Mouse (Mus musculus): Measurements from ENCODE around the gene Crybg2. TPM values are rescaled to one million over a fixed set of nuclear protein-coding genes. Genes with fewer than 3 reads are reported as not detected.

The Crybg2 gene
- polyA plus RNA-seq, 1 experiment from 2014 or later: 0.89 TPM

GRCm38 (mm10) chr4:134098628-134099027, 38.0 kb downstream of the Crybg2 start:
- H3K36me3 ChIP-seq (ENCODE audit: control insufficient read depth, insufficient read depth, low read length): no peaks in the 10 kb centered on the region

GRCm38 (mm10) chr4:134100245-134100644, 39.6 kb downstream of the Crybg2 start:
- H3K27me3 ChIP-seq (ENCODE audit: control insufficient read depth, insufficient read depth, low read length): no peaks in the 10 kb centered on the region
- H3K36me3 ChIP-seq (ENCODE audit: control insufficient read depth, insufficient read depth, low read length): no peaks in the 10 kb centered on the region
- ATAC-seq (ENCODE audit: low FRiP score) (no peak), DNase-seq (ENCODE audit: low spot score, missing footprints) (no peak)
- no peak overlapping the region for H3K9ac ChIP-seq (ENCODE audit: low read length)
- H3K27ac ChIP-seq (ENCODE audit: low read depth, low read length): no peak overlapping the region
- no peak overlapping the region for H3K4me2 ChIP-seq
- no peaks in the 10 kb centered on the region for H3K9me3 ChIP-seq (ENCODE audit: control insufficient read depth, low read length)
- H3K4me1 ChIP-seq (ENCODE audit: control insufficient read depth, insufficient read depth, low read length): no peaks in the 10 kb centered on the region
- H3K4me3 ChIP-seq (ENCODE audit: low read depth, low read length): no peak overlapping the region
- 77% methylated on average over 4 of the region's 4 CpGs for WGBS

More at GRCm38 (mm10) chr4:134098628-134099027, 38.0 kb downstream of the Crybg2 start:
- Histone ChIP-seq H3K27me3 (ENCODE audit: control insufficient read depth, insufficient read depth, low read length) (no peaks in the 10 kb centered on the region), H3K9ac (ENCODE audit: low read length) (no peak overlapping the region), H3K27ac (ENCODE audit: low read depth, low read length) (no peak overlapping the region), H3K4me3 (ENCODE audit: low read depth, low read length) (no peak overlapping the region), H3K9me3 (ENCODE audit: control insufficient read depth, low read length) (no peaks in the 10 kb centered on the region), H3K4me1 (ENCODE audit: control insufficient read depth, insufficient read depth, low read length) (no peaks in the 10 kb centered on the region), H3K4me2 (no peak overlapping the region)
- DNase-seq (ENCODE audit: low spot score, missing footprints): no peak
- WGBS: 81% methylated on average over 8 of the region's 8 CpGs
- ATAC-seq (ENCODE audit: low FRiP score): no peak

GRCm38 (mm10) chr4:134101979-134102741, 41.5 kb downstream of the Crybg2 start, which contains the start of gene Ubxn11:
Ubxn11 (plus strand) TSS chr4:134102570.
- H3K4me2 ChIP-seq: peak within 1 kb of the TSS; percentile 70
- H3K27me3 ChIP-seq (ENCODE audit: control insufficient read depth, insufficient read depth, low read length): no peaks in the 10 kb centered on the region
- no peaks in the 10 kb centered on the region for H3K9me3 ChIP-seq (ENCODE audit: control insufficient read depth, low read length)
- peak; percentile 96 for DNase-seq (ENCODE audit: low spot score, missing footprints)
- no peaks in the 10 kb centered on the region for H3K4me1 ChIP-seq (ENCODE audit: control insufficient read depth, insufficient read depth, low read length)
- WGBS: 18% methylated on average over 34 of the region's 34 CpGs
- peak; percentile 98 for ATAC-seq (ENCODE audit: low FRiP score)
- H3K27ac ChIP-seq (ENCODE audit: low read depth, low read length): no peak within 1 kb of the TSS
- no peaks in the 10 kb centered on the region for H3K36me3 ChIP-seq (ENCODE audit: control insufficient read depth, insufficient read depth, low read length)
- peak within 1 kb of the TSS; percentile 74 for H3K4me3 ChIP-seq (ENCODE audit: low read depth, low read length)
- peak within 1 kb of the TSS; percentile 70 for H3K9ac ChIP-seq (ENCODE audit: low read length)

GRCm38 (mm10) chr4:134102742-134103119, 42.1 kb downstream of the Crybg2 start:
- H3K4me3 ChIP-seq (ENCODE audit: low read depth, low read length): peak overlapping the region; percentile 74
- WGBS: 3% methylated on average over 21 of the region's 21 CpGs
- no peaks in the 10 kb centered on the region for H3K9me3 ChIP-seq (ENCODE audit: control insufficient read depth, low read length)
- H3K9ac ChIP-seq (ENCODE audit: low read length): peak overlapping the region; percentile 70
- H3K36me3 ChIP-seq (ENCODE audit: control insufficient read depth, insufficient read depth, low read length): no peaks in the 10 kb centered on the region
- H3K27ac ChIP-seq (ENCODE audit: low read depth, low read length): no peak overlapping the region
- no peak for DNase-seq (ENCODE audit: low spot score, missing footprints)
- H3K27me3 ChIP-seq (ENCODE audit: control insufficient read depth, insufficient read depth, low read length): no peaks in the 10 kb centered on the region
- peak; percentile 65 for ATAC-seq (ENCODE audit: low FRiP score)
- H3K4me2 ChIP-seq: peak overlapping the region; percentile 70
- no peaks in the 10 kb centered on the region for H3K4me1 ChIP-seq (ENCODE audit: control insufficient read depth, insufficient read depth, low read length)

- Histone ChIP-seq H3K9me3 (ENCODE audit: control insufficient read depth, low read length) (no peaks in the 10 kb centered on the region), H3K4me3 (ENCODE audit: low read depth, low read length) (no peak overlapping the region), H3K36me3 (ENCODE audit: control insufficient read depth, insufficient read depth, low read length) (no peaks in the 10 kb centered on the region), H3K9ac (ENCODE audit: low read length) (no peak overlapping the region), H3K27me3 (ENCODE audit: control insufficient read depth, insufficient read depth, low read length) (no peaks in the 10 kb centered on the region), H3K4me1 (ENCODE audit: control insufficient read depth, insufficient read depth, low read length) (no peaks in the 10 kb centered on the region), H3K27ac (ENCODE audit: low read depth, low read length) (no peak overlapping the region), H3K4me2 (no peak overlapping the region)
- ATAC-seq (ENCODE audit: low FRiP score): no peak
- DNase-seq (ENCODE audit: low spot score, missing footprints): peak; percentile 53
- WGBS: 78% methylated on average over 7 of the region's 7 CpGs
Observed at GRCm38 (mm10) chr4:134106105-134106504, 45.5 kb downstream of the Crybg2 start.

- 89% methylated on average over 7 of the region's 7 CpGs for WGBS
- Histone ChIP-seq H3K9me3 (ENCODE audit: control insufficient read depth, low read length) (no peaks in the 10 kb centered on the region), H3K4me1 (ENCODE audit: control insufficient read depth, insufficient read depth, low read length) (no peaks in the 10 kb centered on the region; the same call in 1 of the 2 replicates), H3K4me3 (ENCODE audit: low read depth, low read length) (no peak overlapping the region), H3K9ac (ENCODE audit: low read length) (no peak overlapping the region), H3K36me3 (ENCODE audit: control insufficient read depth, insufficient read depth, low read length) (no peaks in the 10 kb centered on the region), H3K4me2 (no peak overlapping the region), H3K27ac (ENCODE audit: low read depth, low read length) (no peak overlapping the region), H3K27me3 (ENCODE audit: control insufficient read depth, insufficient read depth, low read length) (no peaks in the 10 kb centered on the region)
- no peak for ATAC-seq (ENCODE audit: low FRiP score)
- DNase-seq (ENCODE audit: low spot score, missing footprints): peak; percentile 33
Observed at GRCm38 (mm10) chr4:134107730-134108129, 47.1 kb downstream of the Crybg2 start.

- peaks cover 3% of the 10 kb centered on the region for H3K4me1 ChIP-seq (ENCODE audit: control insufficient read depth, insufficient read depth, low read length)
- H3K27me3 ChIP-seq (ENCODE audit: control insufficient read depth, insufficient read depth, low read length): no peaks in the 10 kb centered on the region
- no peak overlapping the region for H3K9ac ChIP-seq (ENCODE audit: low read length)
- DNase-seq (ENCODE audit: low spot score, missing footprints) (no peak), ATAC-seq (ENCODE audit: low FRiP score) (no peak)
- WGBS: 69% methylated on average over 5 of the region's 5 CpGs
- no peaks in the 10 kb centered on the region for H3K9me3 ChIP-seq (ENCODE audit: control insufficient read depth, low read length)
- H3K36me3 ChIP-seq (ENCODE audit: control insufficient read depth, insufficient read depth, low read length): no peaks in the 10 kb centered on the region
- no peak overlapping the region for H3K27ac ChIP-seq (ENCODE audit: low read depth, low read length)
- H3K4me2 ChIP-seq: no peak overlapping the region
- no peak overlapping the region for H3K4me3 ChIP-seq (ENCODE audit: low read depth, low read length)
Observed at GRCm38 (mm10) chr4:134108196-134108595, 47.6 kb downstream of the Crybg2 start.

GRCm38 (mm10) chr4:134110653-134111052, 50.0 kb downstream of the Crybg2 start:
- no peak overlapping the region for H3K4me3 ChIP-seq (ENCODE audit: low read depth, low read length)
- no peak overlapping the region for H3K9ac ChIP-seq (ENCODE audit: low read length)
- no peaks in the 10 kb centered on the region for H3K36me3 ChIP-seq (ENCODE audit: control insufficient read depth, insufficient read depth, low read length)
- no peak overlapping the region for H3K27ac ChIP-seq (ENCODE audit: low read depth, low read length)
- 61% methylated on average over 3 of the region's 3 CpGs for WGBS
- DNase-seq (ENCODE audit: low spot score, missing footprints): no peak
- ATAC-seq (ENCODE audit: low FRiP score): no peak
- no peaks in the 10 kb centered on the region for H3K9me3 ChIP-seq (ENCODE audit: control insufficient read depth, low read length)
- no peaks in the 10 kb centered on the region for H3K27me3 ChIP-seq (ENCODE audit: control insufficient read depth, insufficient read depth, low read length)
- peaks cover 12% of the 10 kb centered on the region for H3K4me1 ChIP-seq (ENCODE audit: control insufficient read depth, insufficient read depth, low read length)
- H3K4me2 ChIP-seq: no peak overlapping the region

- Histone ChIP-seq H3K9ac (ENCODE audit: low read length) (no peak overlapping the region), H3K36me3 (ENCODE audit: control insufficient read depth, insufficient read depth, low read length) (no peaks in the 10 kb centered on the region), H3K27ac (ENCODE audit: low read depth, low read length) (no peak overlapping the region), H3K4me2 (no peak overlapping the region), H3K9me3 (ENCODE audit: control insufficient read depth, low read length) (no peaks in the 10 kb centered on the region), H3K4me1 (ENCODE audit: control insufficient read depth, insufficient read depth, low read length) (peaks cover 12% of the 10 kb centered on the region), H3K27me3 (ENCODE audit: control insufficient read depth, insufficient read depth, low read length) (no peaks in the 10 kb centered on the region), H3K4me3 (ENCODE audit: low read depth, low read length) (no peak overlapping the region)
- 81% methylated on average over 6 of the region's 6 CpGs for WGBS
- DNase-seq (ENCODE audit: low spot score, missing footprints) (peak; percentile 33), ATAC-seq (ENCODE audit: low FRiP score) (no peak)
Observed at GRCm38 (mm10) chr4:134112403-134112802, 51.8 kb downstream of the Crybg2 start.
